Mouse (Mus musculus) liver, adult 2 months (tissue): ENCODE measurements at regions not wholly inside any gene's neighbourhood (a gene's known extent, or its start where the extent isn't known, plus 50 kb on each side); places are given as distances from the start of the nearest gene placed in this dataset.

Experiments used
- CTCF ChIP-seq: fragments of 200-500 bp; IDR thresholded peaks from 2 replicates; pipeline ENCODE4 v1.5.1; 2011; ENCODE audit warnings: low read depth, low read length, control low read depth
- POLR2A ChIP-seq: fragments of 200-500 bp; IDR thresholded peaks from 2 replicates; pipeline ENCODE4 v1.6.1; 2011; ENCODE audit warnings: low read length, control low read depth; ENCODE audit not compliant: insufficient read depth; ENCODE audit errors: extremely low read depth

DNA sequence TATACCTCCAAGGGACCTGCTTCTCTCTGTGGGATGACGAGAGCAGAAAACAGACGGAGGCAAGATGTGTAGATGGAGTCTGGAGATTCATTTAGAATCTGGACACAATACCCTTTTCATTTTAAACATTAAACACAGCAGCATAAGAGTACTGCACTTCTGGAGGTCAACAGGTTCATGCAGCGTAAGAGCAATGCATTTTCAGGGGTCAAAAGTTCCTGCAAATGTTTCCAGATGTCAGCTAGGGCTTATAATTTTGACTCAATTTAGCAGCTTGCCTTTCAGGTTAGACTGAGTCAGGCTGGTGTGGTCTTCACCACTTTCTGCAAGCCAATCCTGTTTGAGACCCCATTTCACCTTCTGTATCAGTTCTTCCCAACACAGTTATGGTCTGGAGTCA lies 277.9 kb downstream of the Hace1 start:
- TF ChIP-seq CTCF (no peak), POLR2A (no peak)
